Mouse (Mus musculus) left cerebral cortex, postnatal 14 days (tissue): ENCODE measurements around the gene Zfp820. TPM values are rescaled to one million over a fixed set of nuclear protein-coding genes. Genes with fewer than 3 reads are reported as not detected.
"Not testable (repeated sequence)": the region's sequence is repeated elsewhere in the genome, so short reads cannot be mapped to it uniquely, and the experiment has no call there.

Experiments
- DNase-seq, 2 experiments: peaks; one replicate each; pipeline ENCODE4 v3.0.0; 2021 to 2022; ENCODE audit warnings: low spot score in 2 of 2, mixed read lengths in 1 of 2
- intact Hi-C: fragments of 180-260 bp; cut with DNase I; formaldehyde crosslinking; loops from one replicate; pipeline ENCODE4 v1.15.1; 2025
- long read RNA-seq, 2 experiments: library from polyadenylated mRNA; stranded (forward); transcript quantifications; one replicate each; pipeline ENCODE4 v2.0.0; 2021
- total RNA-seq, 2 experiments: library from RNA; stranded (reverse); gene quantifications; 2 replicates each; pipeline ENCODE4 v1.2.3; 2021

Zfp820 gene
- under 1 TPM; 0.55 to 0.97 TPM for total RNA-seq
- long read RNA-seq, experiment 1, partial matches to known transcripts, result 0 of 1 reads
- long read RNA-seq, experiment 1, other reads (novel, unspliced or antisense), result 1 of 1 reads
- long read RNA-seq, experiment 2, result 0 reads

DNA sequence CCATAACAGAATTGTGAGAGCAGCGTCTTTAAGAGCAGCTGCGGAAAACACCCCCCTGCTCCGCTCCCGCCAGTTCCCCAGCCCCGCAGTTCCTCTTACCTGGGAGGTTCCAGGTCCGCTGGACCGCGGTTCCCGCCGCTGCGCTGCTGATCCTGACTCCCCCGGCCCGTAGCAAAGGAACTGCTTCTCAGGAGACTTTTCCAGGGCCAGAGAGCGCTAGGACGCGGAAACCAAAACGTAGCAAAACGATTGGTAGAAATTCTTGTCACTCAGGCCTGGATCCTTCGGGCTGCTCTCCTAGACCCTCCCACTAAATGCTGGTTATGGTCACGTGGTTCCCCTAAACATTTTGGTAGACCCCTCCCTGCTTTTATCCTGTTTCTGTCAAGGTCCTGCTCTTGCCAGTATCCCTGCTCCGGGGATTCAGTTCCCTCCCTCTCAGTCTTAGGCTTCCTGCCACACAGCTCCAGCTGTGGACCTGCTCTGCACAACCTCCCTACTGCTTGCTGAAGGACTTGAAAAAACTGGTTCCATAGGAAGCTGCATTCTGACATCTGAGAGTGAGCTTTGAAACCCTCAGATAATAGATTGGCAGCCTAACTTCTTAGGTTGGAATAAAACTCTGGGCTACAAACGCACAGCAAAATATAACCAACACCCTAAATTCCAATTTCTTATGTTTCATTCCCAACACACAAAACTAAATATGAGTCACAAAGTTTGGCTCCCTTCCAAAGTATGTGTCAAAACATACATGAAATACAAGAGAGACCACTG, at the start of gene Zfp820:
Zfp820 (minus strand) TSS at position 228 of the 777 bp plus-strand sequence.
- peak; percentile 37 to 62 for DNase-seq
- intact Hi-C loops, result no loop called here

- no peak for DNase-seq
- intact Hi-C loops, result no loop called here
These were observed 25.7 kb upstream of the Zfp820 start for GRCm38 (mm10) chr17:21871256-21871655.

GRCm38 (mm10) chr17:21846322-21846582, 680 bp upstream of the Zfp820 start:
- peak in 1 of 2 experiments; percentile 1 for DNase-seq
- intact Hi-C loops, result not testable (repeated sequence)

DNA sequence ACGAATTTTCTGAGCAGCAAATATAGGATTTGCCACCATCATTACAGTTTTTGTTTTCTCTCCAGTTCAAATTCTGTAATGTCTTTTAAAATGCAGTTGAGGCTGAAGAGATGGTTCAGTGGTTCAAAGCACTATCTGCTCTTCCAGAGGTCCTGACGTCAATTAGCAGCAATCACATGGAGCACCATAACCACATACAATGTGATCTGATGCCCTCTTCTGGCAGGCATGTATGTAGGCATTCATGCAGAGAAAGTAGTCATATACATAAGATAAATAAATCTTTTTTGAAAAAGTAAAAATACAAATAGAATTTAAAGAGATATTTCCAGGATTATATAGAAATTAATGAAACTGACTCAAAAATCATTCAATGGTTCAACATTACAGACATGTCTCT, 7.1 kb downstream of the Zfp820 start:
- intact Hi-C loops, result no loop called here
- no peak for DNase-seq

DNA sequence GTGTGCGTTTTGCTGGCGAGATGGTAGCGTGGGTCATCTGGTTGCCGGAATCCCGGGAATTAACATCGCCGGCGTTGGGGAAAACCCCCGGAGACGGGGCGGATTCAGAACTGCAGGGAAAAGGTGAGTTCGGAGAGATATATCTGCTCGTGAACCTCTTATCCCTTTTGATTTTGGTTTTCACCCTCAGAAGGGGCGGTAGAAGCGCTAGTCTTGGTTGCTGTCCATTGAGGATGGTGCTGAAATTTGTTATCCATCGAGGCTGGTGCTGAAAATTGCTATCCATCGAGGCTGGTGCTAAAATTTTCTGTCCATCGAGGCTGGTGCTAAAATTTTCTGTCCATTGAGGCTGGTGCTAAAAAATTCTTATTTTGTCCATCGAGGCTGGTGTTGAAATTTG, 44.2 kb downstream of the Zfp820 start:
- DNase-seq, intact Hi-C loops: not testable (repeated sequence)

DNA sequence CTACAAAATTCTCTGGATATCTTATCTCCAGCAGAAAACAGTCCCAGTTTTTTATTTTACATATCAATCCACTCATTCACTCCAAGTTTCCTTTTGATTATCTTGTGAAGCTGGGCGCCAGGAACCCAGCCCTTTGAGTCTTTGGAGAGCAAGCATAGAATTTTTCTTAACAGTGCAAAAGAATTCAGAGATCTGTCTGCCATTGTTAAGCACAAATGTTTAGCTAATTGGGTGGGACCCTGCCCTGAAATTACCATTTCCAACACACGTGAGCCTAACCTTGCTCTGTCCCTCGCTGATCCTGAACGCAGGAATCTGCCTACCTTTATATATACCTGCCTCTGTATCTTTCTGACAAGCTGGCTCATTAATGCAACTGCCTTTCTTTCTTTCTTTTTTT, 53.3 kb downstream of the Zfp820 start:
- no peak for DNase-seq
- intact Hi-C loops, result no loop called here

- intact Hi-C loops, result no loop called here
- DNase-seq, result no peak
These were observed 75.2 kb downstream of the Zfp820 start for GRCm38 (mm10) chr17:21770336-21770735.

Other genes starting within 250 kb of the Zfp820 start
- gene Zfp983, start 195.1 kb downstream of the Zfp820 start, total RNA-seq, result 10 to 100 TPM in 1 of 2 experiments, 1 to 10 TPM in 1; 8.8 to 11.2 TPM
- 1 to 10 TPM in 1 of 2 experiments, not detected in 1; 5.8 TPM for gene Gm10226, start 153.9 kb downstream of the Zfp820 start, total RNA-seq
- gene Zfp760, start 138.0 kb downstream of the Zfp820 start, total RNA-seq, result 1 to 10 TPM; 7.8 TPM
- gene Zfp229, start 115.0 kb downstream of the Zfp820 start, total RNA-seq, result 1 to 10 TPM; 2.7 to 4.7 TPM
- gene Zfp995, start 64.2 kb upstream of the Zfp820 start, total RNA-seq, result 1 to 10 TPM; 3.4 to 4.1 TPM
- gene Zfp942, start 116.7 kb upstream of the Zfp820 start, total RNA-seq, result 10 to 100 TPM; 14.7 to 15.2 TPM
- 10 to 100 TPM; 17.7 to 18.8 TPM for gene Zfp943, start 116.8 kb upstream of the Zfp820 start, total RNA-seq